In genomic region chr3:32500346-32500745, GRCm38 (mm10) we compare ENCODE assay signal across 27 mouse cellular contexts. TPM values are rescaled to one million over a fixed set of nuclear protein-coding genes. Genes with fewer than 3 reads are reported as not detected.
"Had no signal": no experiment of that assay in that cellular context is flagged by ENCODE, and none has a peak within 500 bp of the region (broad histone marks: within the 10 kb centered on the region; RNA-seq: fewer than 3 reads in every experiment).

No protein-coding gene starts in this region.

- DNase-seq: kidney, adult 18-20 months; kidney, postnatal 25 days; layer of hippocampus, adult 9-11 months; liver; lung, adult 18-20 months; lung, postnatal 10 days; lung, postnatal 36 days; midbrain, embryonic 14.5 days; right cerebral cortex, adult 18-20 months; right cerebral cortex, postnatal 14 days; right cerebral cortex, postnatal 4 days; thymus, adult 18-20 months; thymus, postnatal 36 days had no signal

- H3K27ac ChIP-seq: kidney, embryonic 15.5 days; layer of hippocampus, adult 2 months; limb, embryonic 10.5 days; limb, embryonic 13.5 days; liver, embryonic 12.5 days; liver, embryonic 15.5 days; lung, embryonic 15.5 days; midbrain, embryonic 10.5 days; neural tube, embryonic 12.5 days; neural tube, embryonic 15.5 days; stomach, postnatal 0 days had no signal

- H3K36me3 ChIP-seq: kidney, embryonic 15.5 days; limb, embryonic 10.5 days; limb, embryonic 13.5 days; liver, embryonic 12.5 days; liver, embryonic 15.5 days; lung, embryonic 15.5 days; midbrain, embryonic 10.5 days; neural tube, embryonic 12.5 days; neural tube, embryonic 15.5 days had no signal

- H3K4me1 ChIP-seq: kidney, embryonic 15.5 days; limb, embryonic 13.5 days; liver, embryonic 12.5 days; liver, embryonic 15.5 days; lung, embryonic 15.5 days; megakaryocyte, embryonic 14.5 days; neural tube, embryonic 15.5 days had no signal

- ATAC-seq: liver, embryonic 12.5 days had no signal

- H3K4me2 ChIP-seq: kidney, embryonic 15.5 days; limb, embryonic 13.5 days; liver, embryonic 12.5 days; liver, embryonic 15.5 days; lung, embryonic 15.5 days; neural tube, embryonic 12.5 days; neural tube, embryonic 15.5 days had no signal

- H3K9me3 ChIP-seq: kidney, embryonic 15.5 days; limb, embryonic 10.5 days; limb, embryonic 13.5 days; liver, embryonic 12.5 days; liver, embryonic 15.5 days; lung, embryonic 15.5 days; midbrain, embryonic 10.5 days; neural tube, embryonic 12.5 days; neural tube, embryonic 15.5 days had no signal

- H3K9ac ChIP-seq: kidney, embryonic 15.5 days; limb, embryonic 13.5 days; liver, embryonic 12.5 days; liver, embryonic 15.5 days; lung, embryonic 15.5 days; neural tube, embryonic 12.5 days; neural tube, embryonic 15.5 days had no signal

- H3K27me3 ChIP-seq: kidney, embryonic 15.5 days; limb, embryonic 13.5 days; liver, embryonic 12.5 days; liver, embryonic 15.5 days; lung, embryonic 15.5 days; neural tube, embryonic 12.5 days; neural tube, embryonic 15.5 days had no signal

- H3K4me3 ChIP-seq: kidney, embryonic 15.5 days; layer of hippocampus, adult 2 months; limb, embryonic 10.5 days; limb, embryonic 13.5 days; liver, embryonic 12.5 days; liver, embryonic 15.5 days; lung, embryonic 15.5 days; megakaryocyte, embryonic 14.5 days; midbrain, embryonic 10.5 days; neural tube, embryonic 12.5 days; neural tube, embryonic 15.5 days had no signal

RNA-seq across cellular contexts. Expression of gene Kcnmb3, which starts 8.3 kb away (rescaled TPM):
- polyA plus RNA-seq: kidney, embryonic 15.5 days; liver, embryonic 12.5 days; liver, embryonic 15.5 days; lung, embryonic 15.5 days; midbrain, embryonic 10.5 days; neural tube, embryonic 15.5 days; stomach, embryonic 14.5 days; urinary bladder, adult 2 months had no signal
